Mouse (Mus musculus) megakaryocyte, embryonic 14.5 days (primary cell): ENCODE measurements around the gene V1ra8. TPM values are rescaled to one million over a fixed set of nuclear protein-coding genes. Genes with fewer than 3 reads are reported as not detected.
"Not testable (repeated sequence)": the region's sequence is repeated elsewhere in the genome, so short reads cannot be mapped to it uniquely, and the experiment has no call there.

Experiments
- H3K27me3 ChIP-seq: replicated peaks from 2 replicates; pipeline ENCODE3; 2012; ENCODE audit warnings: inconsistent platforms
- H3K36me3 ChIP-seq: replicated peaks from 2 replicates; pipeline ENCODE3; 2012; ENCODE audit warnings: low read length, inconsistent platforms, mixed read lengths
- H3K4me1 ChIP-seq: 2 replicates; pipeline ENCODE4 v1.6.1; 2012; ENCODE audit warnings: inconsistent platforms
- H3K4me3 ChIP-seq: replicated peaks from 2 replicates; pipeline ENCODE3; 2012; ENCODE audit warnings: moderate library complexity, mild to moderate bottlenecking, inconsistent platforms
- H3K9me3 ChIP-seq: 2 replicates; pipeline ENCODE4 v1.6.1; 2012; ENCODE audit warnings: inconsistent platforms
- FLI1 ChIP-seq: IDR thresholded peaks from 2 replicates; pipeline ENCODE4 v1.6.1; 2012; ENCODE audit warnings: low read length, inconsistent platforms, mixed read lengths
- GATA1 ChIP-seq: IDR thresholded peaks from 3 replicates; pipeline ENCODE4 v1.6.1; 2012; ENCODE audit warnings: mixed read lengths, low read length, inconsistent platforms, borderline replicate concordance
- polyA plus RNA-seq: library from polyadenylated mRNA; stranded (reverse); fragments of >175 nt; gene quantifications from 2 replicates; pipeline ENCODE4 v1.2.3, GENCODE M21; 2012; ENCODE audit warnings: low replicate concordance; ENCODE audit not compliant: insufficient read depth

V1ra8 gene
- not detected in 2 replicates for polyA plus RNA-seq

DNA sequence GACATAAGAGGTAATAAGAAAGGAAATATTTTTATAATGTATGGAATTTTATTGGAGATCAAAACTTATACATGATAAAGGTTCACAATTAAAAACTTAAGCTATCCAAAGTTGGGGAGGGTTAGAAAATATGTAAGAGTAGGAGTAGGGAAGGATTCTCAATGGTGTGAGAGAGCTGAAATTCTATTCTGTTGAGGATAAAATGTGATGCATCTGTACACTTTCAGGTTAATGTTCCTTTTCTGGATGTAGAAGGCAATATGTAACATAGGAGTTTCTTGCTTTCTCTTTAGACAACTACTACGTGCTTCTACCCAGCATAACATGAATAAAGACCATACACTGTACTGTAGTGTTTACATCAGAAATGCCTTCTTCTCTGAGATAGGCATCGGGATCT lies at the start of gene V1ra8:
TSS of gene V1ra8 (plus strand) at position 301 of the 400 bp plus-strand sequence.
- not testable (repeated sequence) for H3K9me3 ChIP-seq, H3K27me3 ChIP-seq, H3K4me3 ChIP-seq, H3K36me3 ChIP-seq, H3K4me1 ChIP-seq

DNA sequence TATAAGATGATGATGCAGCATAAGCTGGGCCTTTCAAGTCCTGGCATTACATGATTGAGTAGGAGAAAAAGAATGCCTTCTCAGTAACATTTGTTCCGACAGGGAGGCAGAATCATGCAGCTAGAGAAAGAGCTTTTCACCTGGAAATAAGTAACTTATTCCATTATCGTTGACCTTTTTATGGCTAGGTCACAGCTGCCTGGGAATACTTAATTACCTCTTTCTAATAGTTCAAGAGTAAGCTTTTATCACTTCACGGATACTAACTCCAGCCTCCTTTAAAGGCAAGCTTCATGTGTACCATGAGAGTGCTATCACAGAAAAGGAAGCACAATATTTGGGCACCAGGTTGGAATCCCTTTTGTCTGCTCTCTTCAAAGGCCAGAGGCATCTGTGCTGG lies 42.5 kb upstream of the V1ra8 start:
- Histone ChIP-seq H3K9me3 (no peaks in the 10 kb centered on the region), H3K36me3 (no peaks in the 10 kb centered on the region), H3K4me3 (no peak overlapping the region), H3K4me1 (no peaks in the 10 kb centered on the region), H3K27me3 (no peaks in the 10 kb centered on the region)
- TF ChIP-seq FLI1 (no peak), GATA1 (no peak)

DNA sequence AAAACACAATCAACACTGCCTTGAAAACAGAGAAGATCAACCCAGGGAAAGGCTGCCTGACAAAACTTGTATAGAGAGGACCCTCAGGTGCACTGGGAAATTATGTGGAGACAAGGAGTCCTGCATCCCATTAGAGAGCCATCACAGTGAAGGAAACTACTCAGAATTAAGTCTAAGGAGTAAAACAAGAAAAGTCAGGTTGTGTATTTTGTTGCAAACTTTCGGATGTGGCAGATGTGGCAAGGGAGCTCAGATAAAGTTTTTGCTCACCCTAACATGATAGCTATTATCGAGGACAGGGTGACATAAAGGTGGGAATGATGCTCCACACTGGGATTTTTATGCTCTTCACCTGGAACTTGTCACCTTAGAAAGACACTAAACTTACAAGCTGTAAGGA lies 28.1 kb upstream of the V1ra8 start, which contains the start of gene Vmn1r52:
TSS of gene Vmn1r52 (plus strand) at position 301 of the 400 bp plus-strand sequence.
- Histone ChIP-seq H3K4me1 (no peaks in the 10 kb centered on the region), H3K4me3 (no peak within 1 kb of the TSS), H3K27me3 (no peaks in the 10 kb centered on the region), H3K9me3 (no peaks in the 10 kb centered on the region), H3K36me3 (no peaks in the 10 kb centered on the region)
- TF ChIP-seq FLI1 (no peak), GATA1 (no peak)

DNA sequence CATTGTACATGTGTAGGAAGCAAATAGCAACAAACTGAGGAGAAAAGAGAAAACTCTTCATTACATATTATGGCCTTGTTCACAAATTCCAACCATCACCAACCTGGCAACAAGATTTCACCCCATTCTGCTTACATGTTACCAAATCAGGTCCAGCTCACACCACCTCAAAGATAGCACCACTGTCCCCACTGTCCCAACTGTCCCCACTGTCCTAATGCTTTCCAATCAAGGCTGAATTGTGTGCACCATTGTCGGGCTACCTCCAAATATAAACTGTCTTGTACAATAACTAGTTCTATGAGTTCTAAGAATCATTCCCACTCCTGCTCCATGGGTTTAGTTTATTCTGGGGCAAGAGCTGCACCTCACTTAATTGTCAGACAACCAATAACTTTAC lies 21.7 kb downstream of the V1ra8 start, which contains the start of gene Vmn1r53:
TSS of gene Vmn1r53 (minus strand) at position 101 of the 400 bp plus-strand sequence.
- H3K4me1 ChIP-seq: no peaks in the 10 kb centered on the region
- H3K36me3 ChIP-seq: no peaks in the 10 kb centered on the region
- TF ChIP-seq FLI1 (no peak), GATA1 (no peak)
- H3K9me3 ChIP-seq: 0 out of 2 replicates have a peak, but pooled peaks cover 4% of the 10 kb centered on the region
- no peak within 1 kb of the TSS for H3K4me3 ChIP-seq
- no peaks in the 10 kb centered on the region for H3K27me3 ChIP-seq

DNA sequence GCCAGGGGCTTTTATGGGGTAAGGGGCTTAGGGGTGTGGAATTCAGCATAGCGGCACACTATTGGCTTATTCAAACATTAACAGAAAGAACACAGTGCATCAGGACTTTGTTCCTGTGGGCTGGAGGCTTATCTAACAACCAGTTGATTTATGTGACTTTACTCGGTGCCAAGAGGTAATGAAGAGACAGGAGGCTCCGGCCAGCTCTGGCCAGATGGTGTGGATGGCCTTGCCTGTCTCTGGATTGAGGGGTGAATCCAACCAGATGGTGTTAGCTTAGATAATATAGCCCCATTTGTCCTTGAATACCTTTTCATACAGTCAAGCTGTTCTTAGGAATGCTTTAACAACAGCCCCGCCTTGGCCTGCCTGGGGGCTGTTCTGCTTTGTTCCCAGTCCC lies 29.5 kb downstream of the V1ra8 start:
- Histone ChIP-seq H3K9me3 (peaks cover 17% of the 10 kb centered on the region), H3K27me3 (peaks cover 11% of the 10 kb centered on the region)
- H3K4me3 ChIP-seq, H3K36me3 ChIP-seq, H3K4me1 ChIP-seq: not testable (repeated sequence)

DNA sequence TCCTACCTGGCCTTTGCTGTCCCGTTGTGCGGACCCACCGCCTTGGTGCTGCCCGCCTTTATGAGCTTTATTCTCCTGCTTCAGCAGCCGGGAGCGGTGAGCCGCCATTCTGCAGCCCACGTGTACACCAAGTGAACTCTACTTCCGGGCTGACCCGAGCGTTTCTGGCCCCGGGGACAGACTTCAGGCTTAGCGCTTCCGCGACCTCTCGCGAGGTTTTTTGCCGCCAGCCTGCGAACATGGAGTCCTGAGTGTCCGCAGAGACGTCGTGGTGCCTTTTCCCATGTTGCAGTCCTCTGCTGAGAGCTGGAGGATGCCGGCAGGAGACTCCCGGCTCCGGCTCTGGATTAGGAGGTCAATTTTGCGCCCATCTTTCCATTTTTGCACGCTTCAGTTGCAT lies 30.1 kb downstream of the V1ra8 start:
- no peak overlapping the region for H3K4me3 ChIP-seq
- peaks cover 11% of the 10 kb centered on the region for H3K27me3 ChIP-seq
- peaks cover 17% of the 10 kb centered on the region for H3K9me3 ChIP-seq
- no peaks in the 10 kb centered on the region for H3K4me1 ChIP-seq
- no peaks in the 10 kb centered on the region for H3K36me3 ChIP-seq
- TF ChIP-seq GATA1 (no peak), FLI1 (no peak)

DNA sequence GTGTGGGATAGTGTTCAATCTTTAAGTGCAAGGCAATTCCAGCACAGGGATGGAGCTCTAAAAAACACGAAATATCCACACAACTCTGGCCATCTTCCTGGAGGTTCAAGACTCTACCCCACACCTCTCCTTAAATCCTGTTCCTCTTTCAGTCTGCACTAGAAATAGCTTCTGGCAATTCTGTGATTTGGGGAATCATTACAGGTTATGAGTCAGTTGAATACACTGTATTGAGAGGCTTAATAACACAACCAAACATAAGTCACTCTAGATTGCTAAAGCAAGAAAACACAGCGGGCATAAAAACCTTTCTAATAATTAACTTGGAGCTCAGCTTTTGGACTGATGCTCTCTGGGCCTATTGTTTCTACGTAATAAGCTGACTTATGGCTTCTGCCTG lies 41.4 kb downstream of the V1ra8 start:
- Histone ChIP-seq H3K27me3 (no peaks in the 10 kb centered on the region), H3K4me1 (no peaks in the 10 kb centered on the region), H3K36me3 (no peaks in the 10 kb centered on the region), H3K4me3 (no peak overlapping the region), H3K9me3 (no peaks in the 10 kb centered on the region)
- TF ChIP-seq FLI1 (no peak), GATA1 (no peak)

DNA sequence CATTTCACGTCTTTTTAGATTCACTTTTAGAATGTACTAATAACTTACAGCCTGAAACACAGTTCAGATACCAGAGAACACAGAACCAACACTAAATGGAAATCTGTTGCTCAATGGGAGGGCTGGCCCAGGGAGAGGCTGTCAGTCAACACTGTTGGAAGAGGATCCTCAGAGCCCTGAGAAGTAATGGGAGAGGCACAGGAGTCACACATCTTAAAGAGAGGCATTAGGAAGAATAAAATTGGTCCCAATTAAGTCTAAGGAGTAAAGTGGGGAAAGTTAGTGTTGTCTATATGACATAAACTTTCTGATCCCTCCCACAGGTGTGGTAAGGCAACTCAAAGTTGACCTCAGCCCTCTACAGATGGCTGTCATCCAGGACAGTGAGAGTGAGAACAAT lies 43.4 kb downstream of the V1ra8 start, which contains the start of gene Vmn1r54:
TSS of gene Vmn1r54 (plus strand) at position 301 of the 400 bp plus-strand sequence.
- TF ChIP-seq GATA1 (no peak), FLI1 (no peak)
- Histone ChIP-seq H3K4me1 (no peaks in the 10 kb centered on the region), H3K36me3 (no peaks in the 10 kb centered on the region), H3K9me3 (no peaks in the 10 kb centered on the region), H3K4me3 (no peak within 1 kb of the TSS), H3K27me3 (no peaks in the 10 kb centered on the region)

Other genes with a start within 250 kb of the V1ra8 start
- gene Vmn1r46, start 233.5 kb upstream of the V1ra8 start, polyA plus RNA-seq: not detected in 2 replicates
- gene Vmn1r47, start 186.6 kb upstream of the V1ra8 start, polyA plus RNA-seq: not detected in 2 replicates
- gene Vmn1r48, start 166.0 kb upstream of the V1ra8 start, polyA plus RNA-seq: not detected in 2 replicates
- not detected in 2 replicates for gene Vmn1r49, start 124.3 kb upstream of the V1ra8 start, polyA plus RNA-seq
- gene Vmn1r50, start 101.4 kb upstream of the V1ra8 start, polyA plus RNA-seq: not detected in 2 replicates
- gene Vmn1r51, start 80.2 kb upstream of the V1ra8 start, polyA plus RNA-seq: 0.03 TPM in 1 of 2 replicates, not detected in the other
- gene Vmn1r52, start 28.0 kb upstream of the V1ra8 start, polyA plus RNA-seq: not detected in 2 replicates
- gene Vmn1r53, start 21.6 kb downstream of the V1ra8 start, polyA plus RNA-seq: not detected in 2 replicates
- gene Vmn1r54, start 43.5 kb downstream of the V1ra8 start, polyA plus RNA-seq: not detected in 2 replicates
- not detected in 2 replicates for gene BC048671, start 98.4 kb downstream of the V1ra8 start, polyA plus RNA-seq
- 0.13 TPM in 1 of 2 replicates, not detected in the other for gene Chst13, start 122.4 kb downstream of the V1ra8 start, polyA plus RNA-seq
- gene Uroc1, start 130.5 kb downstream of the V1ra8 start, polyA plus RNA-seq: not detected in 2 replicates
- gene Zxdc, start 166.7 kb downstream of the V1ra8 start, polyA plus RNA-seq: 7.1 and 22.5 TPM in 2 replicates
- gene Cfap100, start 226.0 kb downstream of the V1ra8 start, polyA plus RNA-seq: 0.20 TPM in 1 of 2 replicates, not detected in the other